Mouse (Mus musculus) frontal cortex, postnatal 14 days (tissue): ENCODE results near the gene Mynn.
"Not testable (repeated sequence)": the region's sequence is repeated elsewhere in the genome, so short reads cannot be mapped to it uniquely, and the experiment has no call there.

Experiments
- DNase-seq, 2 experiments: peaks; one replicate each; pipeline ENCODE4 v3.0.0; 2022; ENCODE audit warnings: low spot score in 2 of 2

Gene Mynn

GRCm38 (mm10) chr3:30602065-30602739 is at the start of gene Mynn:
Gene Mynn, plus strand, starts transcription at chr3:30602065.
- DNase-seq, result peak; percentile 95 to 96

DNA sequence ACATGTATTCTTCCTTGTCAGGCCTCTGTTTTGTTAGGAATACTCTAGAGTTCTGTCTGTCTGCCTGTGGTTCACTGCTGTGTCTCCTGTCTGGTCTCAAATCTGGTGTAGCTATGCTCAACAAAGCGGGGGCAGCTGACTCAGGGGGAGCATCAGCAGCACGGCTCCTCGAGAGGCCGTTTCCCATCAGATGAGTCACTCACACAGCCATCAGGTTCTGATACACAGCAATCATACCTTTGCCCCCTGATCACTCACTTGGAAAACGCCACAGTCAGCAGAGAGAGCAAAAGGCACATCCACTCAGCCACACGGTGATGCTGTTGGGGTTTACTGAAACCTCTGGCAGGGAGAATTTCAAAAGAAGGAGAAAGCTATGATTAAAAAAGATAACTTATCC is 48.1 kb upstream of the Mynn start:
- DNase-seq, result no peak

GRCm38 (mm10) chr3:30560677-30561314 is 41.1 kb upstream of the Mynn start:
- no peak for DNase-seq

- not testable (repeated sequence) for DNase-seq
Observed at GRCm38 (mm10) chr3:30566333-30566732, 35.5 kb upstream of the Mynn start.

GRCm38 (mm10) chr3:30573549-30573948 is 28.3 kb upstream of the Mynn start:
- no peak for DNase-seq

- no peak for DNase-seq
Observed at GRCm38 (mm10) chr3:30588865-30589264, 13.0 kb upstream of the Mynn start.

DNA sequence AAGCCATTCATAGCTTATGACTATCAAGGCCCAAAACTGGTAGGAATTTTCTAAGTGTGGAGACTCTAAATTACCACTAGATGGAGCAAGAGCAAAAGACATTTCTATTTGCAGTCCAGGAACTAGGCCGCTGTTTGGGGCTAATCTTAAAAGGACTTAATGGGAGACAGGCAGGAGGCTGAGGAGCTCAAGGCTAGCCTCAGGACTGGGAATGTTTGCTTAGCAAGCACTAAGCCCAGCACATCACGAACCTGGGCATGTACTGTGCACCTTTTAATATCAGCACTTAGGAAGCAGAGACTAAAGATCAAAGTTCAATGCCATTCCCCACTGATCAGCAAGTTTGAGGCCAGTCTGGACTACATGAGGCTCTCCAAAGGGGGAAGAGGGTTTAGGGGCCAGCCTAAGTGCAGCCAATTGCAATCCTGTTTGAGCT is 9.4 kb upstream of the Mynn start:
- DNase-seq, result no peak

- DNase-seq, result no peak
Observed at GRCm38 (mm10) chr3:30593719-30594485, 8.0 kb upstream of the Mynn start.

- DNase-seq, result peak in 1 of 2 experiments; percentile 17
Observed at GRCm38 (mm10) chr3:30595111-30595832, 6.6 kb upstream of the Mynn start.

GRCm38 (mm10) chr3:30597271-30597670 is 4.6 kb upstream of the Mynn start:
- no peak for DNase-seq

DNA sequence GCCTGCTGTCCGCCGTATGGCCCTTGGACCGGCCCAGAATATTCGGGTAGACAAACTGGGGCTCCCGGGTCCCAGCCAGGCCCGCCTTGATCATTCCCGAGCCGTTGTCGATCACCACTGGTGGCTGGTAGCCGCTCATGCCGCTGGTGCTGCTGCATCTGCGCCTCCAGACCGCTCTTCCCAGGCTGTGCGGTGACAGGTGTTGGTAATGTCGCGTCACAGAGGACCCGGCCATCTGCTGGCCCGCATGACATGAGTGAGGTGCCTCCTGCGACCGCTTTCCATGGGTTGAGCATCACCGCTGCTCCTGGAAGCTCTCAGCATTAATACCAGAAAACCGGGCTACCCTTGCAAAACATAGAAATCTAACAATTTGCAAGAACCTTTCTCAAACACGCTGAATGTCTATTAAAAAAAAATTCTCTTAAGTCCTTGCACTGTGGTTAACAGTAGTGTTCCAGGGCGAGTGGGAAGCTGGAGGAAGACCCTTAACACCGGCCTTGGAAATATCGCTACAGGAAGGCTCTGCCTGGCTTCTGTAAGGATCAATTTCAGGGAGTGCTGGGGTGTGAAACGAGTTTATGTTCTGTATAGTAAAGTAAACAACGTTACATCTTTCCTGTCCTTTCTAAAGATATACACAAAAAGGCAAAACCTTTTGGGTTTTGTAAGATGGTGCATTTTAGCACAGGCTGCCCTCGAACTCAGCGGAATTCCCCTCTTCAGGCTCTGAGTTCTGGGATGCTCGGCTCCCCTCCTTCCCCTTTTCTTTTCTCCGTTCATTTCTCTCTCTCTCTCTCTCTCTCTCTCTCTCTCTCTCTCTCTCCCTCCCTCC is 1.9 kb upstream of the Mynn start, which contains the start of gene Actrt3:
TSS of gene Actrt3 (minus strand) at position 229 of the 835 bp plus-strand sequence.
- DNase-seq, result peak in 1 of 2 experiments; percentile 39

GRCm38 (mm10) chr3:30600717-30601116 is 1.1 kb upstream of the Mynn start:
- DNase-seq, result peak in 1 of 2 experiments; percentile 40

DNA sequence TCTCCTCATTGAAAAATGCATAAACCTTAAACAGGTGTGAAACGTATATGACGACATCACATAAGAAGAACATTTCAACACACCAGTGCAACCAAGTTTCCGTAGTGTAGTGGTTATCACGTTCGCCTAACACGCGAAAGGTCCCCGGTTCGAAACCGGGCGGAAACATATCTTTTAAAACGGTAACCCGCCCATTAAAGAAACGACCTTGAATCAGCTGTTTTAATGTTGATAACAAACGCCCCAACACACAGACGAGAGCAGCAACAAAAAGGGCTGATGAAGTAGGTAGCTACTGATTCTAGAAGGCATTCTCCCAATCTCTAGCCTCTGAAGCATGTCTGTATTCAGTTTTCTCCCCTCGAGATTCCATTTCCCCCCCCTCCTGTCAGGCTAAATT is 690 bp upstream of the Mynn start:
- DNase-seq, result peak; percentile 73 to 88

DNA sequence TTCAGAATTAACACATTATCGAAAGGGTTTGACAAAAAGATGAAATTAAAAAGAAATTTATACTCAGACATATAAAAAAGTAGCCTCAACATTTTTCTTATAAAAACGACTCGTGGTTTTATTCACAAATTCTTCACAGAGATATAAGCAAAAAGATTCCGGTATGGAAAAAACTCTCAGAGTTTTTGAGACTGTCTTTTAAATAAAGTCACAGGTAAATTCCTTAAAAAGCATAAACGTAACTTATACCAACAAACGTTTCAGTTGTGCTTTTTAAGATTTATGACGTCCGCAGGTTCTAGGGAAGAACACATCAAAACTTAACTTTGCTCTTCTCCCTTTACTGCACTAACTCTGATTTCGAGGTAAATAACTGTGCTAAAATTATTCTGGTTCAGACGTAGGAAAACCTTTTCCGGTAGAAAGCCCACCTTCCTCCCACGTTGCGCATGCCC is 228 bp upstream of the Mynn start:
- DNase-seq, result no peak

DNA sequence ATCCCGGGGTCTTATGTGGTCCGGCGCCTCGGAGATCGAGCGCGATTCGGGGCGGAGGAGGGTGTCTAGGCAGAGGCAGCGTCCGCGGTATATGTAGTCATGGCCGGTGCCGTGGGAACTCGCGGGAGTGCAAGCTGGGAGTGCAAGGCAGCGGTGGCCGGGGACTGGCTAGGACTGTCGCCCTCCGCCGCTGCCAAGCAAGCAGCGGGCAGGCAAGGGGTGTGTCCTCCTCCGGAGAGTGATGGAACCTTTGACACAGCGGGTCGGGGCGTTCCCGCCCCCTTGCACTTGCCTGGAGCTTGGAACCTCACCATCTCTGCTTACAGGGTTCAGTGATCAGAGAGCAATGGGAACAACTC is 854 bp downstream of the Mynn start:
- no peak for DNase-seq

DNA sequence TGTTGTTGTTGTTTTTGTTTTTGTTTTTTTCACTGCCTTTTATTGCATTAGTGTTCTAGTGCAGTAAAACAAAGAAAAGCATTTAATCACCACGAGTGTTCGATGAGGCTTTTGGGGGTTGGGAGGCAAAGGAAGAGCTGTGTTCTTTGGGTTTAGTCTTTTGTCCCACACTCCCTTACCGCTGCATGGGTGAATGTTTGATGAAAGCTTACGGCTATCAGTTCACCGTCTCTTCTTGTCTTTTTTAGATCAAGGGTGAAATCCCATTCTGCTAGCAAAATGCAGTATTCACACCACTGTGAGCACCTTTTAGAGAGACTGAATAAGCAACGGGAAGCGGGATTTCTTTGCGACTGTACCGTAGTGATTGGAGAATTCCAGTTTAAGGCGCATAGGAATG is 1.4 kb downstream of the Mynn start:
- DNase-seq, result no peak

DNA sequence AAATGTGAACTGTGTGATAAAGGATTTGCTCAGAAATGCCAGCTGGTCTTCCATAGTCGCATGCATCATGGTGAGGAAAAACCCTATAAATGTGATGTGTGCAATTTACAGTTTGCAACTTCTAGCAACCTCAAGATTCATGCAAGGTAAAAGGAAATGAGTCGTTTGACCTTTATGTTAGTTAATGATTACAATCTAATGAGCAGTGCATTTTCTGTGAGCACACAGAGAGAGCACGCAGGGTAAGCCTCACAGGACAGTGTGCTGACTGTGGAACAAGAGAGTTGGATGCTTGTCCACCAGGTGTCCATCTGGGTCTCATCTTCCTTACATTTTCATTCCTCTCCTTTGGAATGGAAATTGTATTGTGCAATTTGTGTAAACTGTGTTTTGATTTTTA is 7.1 kb downstream of the Mynn start:
- DNase-seq, result no peak

DNA sequence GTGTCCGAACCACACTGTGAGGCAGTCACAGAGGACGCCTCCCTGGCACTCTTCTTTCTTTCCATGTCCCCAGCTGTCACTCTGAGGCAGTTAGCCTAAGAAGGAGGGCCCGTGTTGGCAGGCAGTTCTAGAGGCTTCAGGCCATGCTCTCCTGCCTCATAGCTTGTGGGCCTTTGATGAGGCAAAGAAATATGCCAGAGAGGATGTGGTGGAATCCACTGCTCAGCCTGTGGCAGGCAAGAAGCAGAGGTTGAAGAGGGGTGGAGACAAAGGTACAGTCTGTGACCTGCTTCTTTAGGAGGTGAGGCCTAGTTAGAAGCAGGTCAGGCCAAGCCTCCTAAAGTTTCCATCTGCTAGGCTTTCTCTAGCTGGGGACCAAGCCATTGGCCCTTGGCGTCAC is 9.1 kb downstream of the Mynn start:
- no peak for DNase-seq

GRCm38 (mm10) chr3:30620132-30620531 is 18.3 kb downstream of the Mynn start:
- no peak for DNase-seq

DNA sequence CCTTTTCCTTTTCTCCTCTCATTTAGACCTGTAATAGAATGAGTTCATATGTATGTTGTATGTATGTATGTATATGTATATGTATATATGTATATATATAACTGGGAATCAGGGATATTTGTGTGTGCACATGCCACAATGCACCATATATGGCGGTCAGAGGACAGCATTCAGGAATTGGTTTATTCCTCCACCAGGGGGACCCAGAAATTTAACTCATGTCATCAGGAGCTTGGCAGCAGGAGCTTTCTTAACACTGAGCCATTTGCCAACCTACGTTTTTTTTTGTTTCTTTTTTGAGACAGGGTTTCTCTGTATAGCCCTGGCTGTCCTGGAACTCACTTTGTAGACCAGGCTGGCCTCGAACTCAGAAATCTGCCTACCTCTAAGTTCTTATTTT is 31.8 kb downstream of the Mynn start:
- DNase-seq, result no peak

DNA sequence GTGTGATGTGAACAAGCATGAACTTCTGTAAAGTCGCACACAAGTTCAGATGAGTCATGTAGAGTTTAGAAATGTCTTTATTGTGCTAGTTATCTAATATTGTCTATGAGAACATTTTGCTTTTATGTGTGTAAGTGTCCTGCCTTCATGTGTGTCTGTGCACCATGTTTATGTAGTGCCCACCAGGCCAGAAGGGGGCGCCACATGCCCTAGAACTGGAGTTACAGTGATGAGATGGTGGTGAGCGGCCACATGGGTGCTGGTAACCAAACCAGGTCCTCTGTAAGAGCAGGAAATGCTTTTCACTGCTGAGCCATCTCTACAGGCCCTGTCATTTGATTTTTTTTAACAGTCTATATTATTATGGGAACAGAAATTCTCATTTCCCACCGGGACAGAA is 33.8 kb downstream of the Mynn start:
- DNase-seq, result no peak
